Comparison of ENCODE assay signal across 15 mouse cellular contexts in genomic region chr11:104618638-104619076, GRCm38 (mm10). TPM values are rescaled to one million over a fixed set of nuclear protein-coding genes. Genes with fewer than 3 reads are reported as not detected.
DNase-seq lines count a peak whose midpoint lies in the region; ATAC-seq and TF ChIP-seq lines count a peak whose summit lies in the region.
"Had no signal": no experiment of that assay in that cellular context is flagged by ENCODE, and none has a peak within 500 bp of the region (broad histone marks: within the 10 kb centered on the region; RNA-seq: fewer than 3 reads in every experiment).

No protein-coding gene starts in this region.

- H3K4me2 ChIP-seq in lung, postnatal 0 days (replicated peaks; ENCODE audit: low read depth, low read length), result no peak overlapping the region
- H3K4me2 ChIP-seq: heart, embryonic 13.5 days; hindbrain, embryonic 15.5 days; midbrain, embryonic 12.5 days had no signal

- H3K4me3 ChIP-seq in heart, adult 2 months, result no peak overlapping the region
- no peak overlapping the region for H3K4me3 ChIP-seq in lung, postnatal 0 days (ENCODE audit: low read depth, low read length)
- no peak overlapping the region for H3K4me3 ChIP-seq in lung, adult 2 months (replicated peaks; ENCODE audit: extremely low read depth, low read depth, low read length)
- 0 out of 2 replicates have a peak overlapping the region, but pooled peaks have one; percentile 15 for H3K4me3 ChIP-seq in heart, embryonic 10.5 days
- H3K4me3 ChIP-seq: heart, embryonic 13.5 days; hindbrain, embryonic 15.5 days; midbrain, embryonic 12.5 days had no signal

- peak in 1 of 2 experiments; percentile 30 for DNase-seq in heart, adult 2 months
- DNase-seq in heart, postnatal 25 days (ENCODE audit: low spot score), result no peak
- peak; percentile 38 for DNase-seq in lung, postnatal 0 days (ENCODE audit: low spot score)
- no peak for DNase-seq in lung, adult 2 months
- DNase-seq in adrenal gland, adult 2 months, result peak; percentile 56
- no peak for DNase-seq in heart, embryonic 10.5 days (ENCODE audit: low spot score)
- DNase-seq in layer of hippocampus, adult 18-20 months (ENCODE audit: low spot score in 2 of 2), result no peak
- DNase-seq in layer of hippocampus, adult 9-10 months (ENCODE audit: low spot score), result no peak
- DNase-seq: cerebellum, postnatal 10 days; kidney, adult 11 months had no signal

- no peak overlapping the region for H3K9ac ChIP-seq in heart, adult 2 months (ENCODE audit: low read depth, low read length)
- H3K9ac ChIP-seq in lung, postnatal 0 days (replicated peaks; ENCODE audit: low read depth), result no peak overlapping the region
- H3K9ac ChIP-seq: heart, embryonic 13.5 days; hindbrain, embryonic 15.5 days; liver, embryonic 14.5 days; midbrain, embryonic 12.5 days had no signal

- no peaks in the 10 kb centered on the region for H3K27me3 ChIP-seq in heart, adult 2 months (ENCODE audit: control insufficient read depth, insufficient read depth, low read length)
- H3K27me3 ChIP-seq in lung, postnatal 0 days (replicated peaks; ENCODE audit: insufficient read depth, low read length), result no peaks in the 10 kb centered on the region
- H3K27me3 ChIP-seq in heart, embryonic 10.5 days (ENCODE audit: insufficient read depth, poor library complexity, severe bottlenecking), result no peaks in the 10 kb centered on the region
- H3K27me3 ChIP-seq: heart, embryonic 13.5 days; midbrain, embryonic 12.5 days had no signal

- 37% methylated on average over 6 of the region's 6 CpGs for WGBS in heart, adult 2 months
- 62% methylated on average over 6 of the region's 6 CpGs for WGBS in lung, postnatal 0 days
- 56% methylated on average over 6 of the region's 6 CpGs for WGBS in lung, adult 2 months
- WGBS in heart, embryonic 10.5 days, result 53% methylated on average over 6 of the region's 6 CpGs

- no peak for TF ChIP-seq CTCF in heart, adult 2 months (IDR thresholded peaks at IDR 0.05)
- TF ChIP-seq CTCF in lung, postnatal 0 days (IDR thresholded peaks at IDR 0.05), result no peak
- no peak for TF ChIP-seq CTCF in lung, adult 2 months (IDR thresholded peaks at IDR 0.05; ENCODE audit: insufficient read depth, low read length)

- no peaks in the 10 kb centered on the region for H3K79me2 ChIP-seq in heart, adult 2 months (replicated peaks; ENCODE audit: control insufficient read depth, insufficient read depth, low read length)

- TF ChIP-seq EP300 in heart, adult 2 months (IDR thresholded peaks at IDR 0.05; ENCODE audit: insufficient read depth, low read depth, low read length), result 0 out of 2 replicates have a peak, but pooled peaks have one; percentile 46
- peak; percentile 99 for TF ChIP-seq EP300 in lung, postnatal 0 days (IDR thresholded peaks at IDR 0.05)

- TF ChIP-seq POLR2A in heart, adult 2 months (IDR thresholded peaks at IDR 0.05; ENCODE audit: insufficient read depth, low read depth, low read length), result no peak
- no peak for TF ChIP-seq POLR2A in lung, adult 2 months (IDR thresholded peaks at IDR 0.05; ENCODE audit: borderline replicate concordance, extremely low read depth, low read depth, low read length)

- intact Hi-C loops in heart, adult 2 months (cut with DNase I), result no loop called here
- intact Hi-C loops in heart, postnatal 25 days (cut with DNase I), result no loop called here

- H3K27ac ChIP-seq in heart, adult 2 months, result no peak overlapping the region
- no peak overlapping the region for H3K27ac ChIP-seq in lung, postnatal 0 days (ENCODE audit: low read length)
- peak overlapping the region; percentile 79 for H3K27ac ChIP-seq in heart, embryonic 10.5 days
- H3K27ac ChIP-seq: heart, embryonic 13.5 days; hindbrain, embryonic 15.5 days; liver, embryonic 14.5 days; midbrain, embryonic 12.5 days had no signal

- no peaks in the 10 kb centered on the region for H3K4me1 ChIP-seq in heart, adult 2 months (ENCODE audit: control insufficient read depth, insufficient read depth, low read length)
- peaks cover 2% of the 10 kb centered on the region; the same call in 1 of the 2 replicates for H3K4me1 ChIP-seq in lung, postnatal 0 days (ENCODE audit: insufficient read depth, low read depth, low read length)
- H3K4me1 ChIP-seq in lung, adult 2 months (ENCODE audit: control insufficient read depth, insufficient read depth, low read length), result no peaks in the 10 kb centered on the region; the same call in 1 of the 2 replicates
- H3K4me1 ChIP-seq in heart, embryonic 10.5 days, result peaks cover 59% of the 10 kb centered on the region

- H3K9me3 ChIP-seq in lung, postnatal 0 days (ENCODE audit: low read length), result no peaks in the 10 kb centered on the region
- no peaks in the 10 kb centered on the region for H3K9me3 ChIP-seq in heart, embryonic 10.5 days
- H3K9me3 ChIP-seq: heart, embryonic 13.5 days; hindbrain, embryonic 15.5 days; midbrain, embryonic 12.5 days had no signal

- peak; percentile 87 for ATAC-seq in lung, postnatal 0 days
- ATAC-seq: activated CD4-positive, CD25-positive, alpha-beta regulatory T cell, adult 4 months had no signal

- no peaks in the 10 kb centered on the region for H3K36me3 ChIP-seq in heart, adult 2 months (ENCODE audit: control insufficient read depth, insufficient read depth, low read length)
- no peaks in the 10 kb centered on the region for H3K36me3 ChIP-seq in lung, postnatal 0 days (ENCODE audit: insufficient read depth, low read length)
- H3K36me3 ChIP-seq in heart, embryonic 10.5 days, result no peaks in the 10 kb centered on the region
- H3K36me3 ChIP-seq: heart, embryonic 13.5 days; hindbrain, embryonic 15.5 days; midbrain, embryonic 12.5 days had no signal

RNA-seq across cellular contexts. Expression of gene Itgb3, which starts 10.9 kb away (rescaled TPM):
- total RNA-seq in heart, adult 2 months (2021), result 1 to 10 TPM; 2.3 to 8.1 TPM
- polyA plus RNA-seq in heart, adult 2 months (2012; rRNA removed), result 2.7 and 3.6 TPM in 2 replicates
- total RNA-seq in heart, postnatal 25 days (2021), result 1 to 10 TPM; 3.1 to 3.8 TPM
- polyA plus RNA-seq in lung, postnatal 0 days (2015; fragmentation: Nextera tagmentation; extraction: Ambion mirVana), result 6.9 and 7.1 TPM in 2 replicates
- polyA plus RNA-seq in lung, adult 2 months (2012; rRNA removed), result 9.3 and 16.2 TPM in 2 replicates
- 10 to 100 TPM in 1 of 2 experiments, 1 to 10 TPM in 1; 4.9 to 11.2 TPM for total RNA-seq in adrenal gland, adult 2 months (2021)
- polyA plus RNA-seq in adrenal gland, adult 2 months (2012; rRNA removed), result 3.3 and 3.7 TPM in 2 replicates
- 9.1 and 9.9 TPM in 2 replicates for polyA plus RNA-seq in heart, embryonic 10.5 days (2016; fragmentation: Nextera tagmentation; extraction: Ambion mirVana)
- 1 to 10 TPM; 1.1 to 1.2 TPM for total RNA-seq in layer of hippocampus, adult 18-20 months (2021)

Comparison
In these comparisons a context has a peak if more than half of its experiments do, and no peak if none do; other contexts are left out.
1. DNase-seq: peak in lung, postnatal 0 days (single experiment) and adrenal gland, adult 2 months (single experiment); none in heart, postnatal 25 days (single experiment), lung, adult 2 months (single experiment), heart, embryonic 10.5 days (single experiment), layer of hippocampus, adult 18-20 months (0 of 2) and layer of hippocampus, adult 9-10 months (single experiment).